Mouse (Mus musculus) heart, postnatal 36 days (tissue): ENCODE results near the gene Rbm6. TPM values are rescaled to one million over a fixed set of nuclear protein-coding genes. Genes with fewer than 3 reads are reported as not detected.

Experiments used
- DNase-seq, 2 experiments: peaks; one replicate each; pipeline ENCODE4 v3.0.0; 2021 to 2022
- intact Hi-C: fragments of 180-260 bp; cut with DNase I; formaldehyde crosslinking; loops from one replicate; pipeline ENCODE4 v1.15.1; 2025
- total RNA-seq, 2 experiments: library from RNA; stranded (reverse); gene quantifications; 2 replicates each; pipeline ENCODE4 v1.2.3; 2021

The Rbm6 gene
- total RNA-seq, 2 experiments from 2014 or later, result 29.0 to 30.7 TPM

GRCm38 (mm10) chr9:107769445-107770000 is 103.5 kb downstream of the Rbm6 start:
- DNase-seq, result no peak
- intact Hi-C loops, result no loop called here

GRCm38 (mm10) chr9:107768851-107769250 is 104.2 kb downstream of the Rbm6 start:
- intact Hi-C loops, result no loop called here
- peak in 1 of 2 experiments; percentile 10 for DNase-seq

- DNase-seq, result no peak
- intact Hi-C loops, result no loop called here
Observed at GRCm38 (mm10) chr9:107759593-107759992, 113.4 kb downstream of the Rbm6 start.

GRCm38 (mm10) chr9:107750378-107750777 is 122.7 kb downstream of the Rbm6 start:
- intact Hi-C loops, result no loop called here
- DNase-seq, result no peak

- DNase-seq, result no peak
- intact Hi-C loops, result no loop called here
Observed at GRCm38 (mm10) chr9:107748063-107748462, 125.0 kb downstream of the Rbm6 start.

GRCm38 (mm10) chr9:107747310-107747709 is 125.7 kb downstream of the Rbm6 start:
- intact Hi-C loops, result no loop called here
- DNase-seq, result no peak

GRCm38 (mm10) chr9:107746679-107747078 is 126.4 kb downstream of the Rbm6 start:
- intact Hi-C loops, result no loop called here
- DNase-seq, result no peak

GRCm38 (mm10) chr9:107744061-107744460 is 129.0 kb downstream of the Rbm6 start:
- DNase-seq, result no peak
- intact Hi-C loops, result no loop called here

GRCm38 (mm10) chr9:107738841-107739202 is 134.2 kb downstream of the Rbm6 start:
- intact Hi-C loops, result loop anchor here (1.0 to 5.0 kb wide), 5 partner anchors 29 to 137 kb away; partner anchors contain the start of gene Sema3f
- DNase-seq, result peak in 1 of 2 experiments; percentile 25

GRCm38 (mm10) chr9:107738020-107738840 is 134.8 kb downstream of the Rbm6 start:
- intact Hi-C loops, result loop anchor here (1.0 to 5.0 kb wide), 5 partner anchors 28 to 136 kb away; partner anchors contain the start of gene Sema3f
- peak; percentile 87 to 92 for DNase-seq

- intact Hi-C loops, result loop anchor here (5.0 kb wide), 1 partner anchor 134 kb away; no protein-coding TSS in a partner anchor
- no peak for DNase-seq
Observed at GRCm38 (mm10) chr9:107736185-107736485, 136.9 kb downstream of the Rbm6 start.

- no peak for DNase-seq
- intact Hi-C loops, result loop anchor here (5.0 kb wide), 1 partner anchor 133 kb away; no protein-coding TSS in a partner anchor
Observed at GRCm38 (mm10) chr9:107735356-107736184, 137.5 kb downstream of the Rbm6 start.

GRCm38 (mm10) chr9:107734567-107734971 is 138.5 kb downstream of the Rbm6 start:
- intact Hi-C loops, result no loop called here
- no peak for DNase-seq

- intact Hi-C loops, result no loop called here
- no peak for DNase-seq
Observed at GRCm38 (mm10) chr9:107729709-107730108, 143.3 kb downstream of the Rbm6 start.

- no peak for DNase-seq
- intact Hi-C loops, result no loop called here
Observed at GRCm38 (mm10) chr9:107728919-107729670, 143.9 kb downstream of the Rbm6 start.

GRCm38 (mm10) chr9:107727041-107727440 is 146.0 kb downstream of the Rbm6 start:
- intact Hi-C loops, result no loop called here
- no peak for DNase-seq

GRCm38 (mm10) chr9:107724796-107725195 is 148.2 kb downstream of the Rbm6 start:
- DNase-seq, result no peak
- intact Hi-C loops, result no loop called here

- intact Hi-C loops, result no loop called here
- peak; percentile 54 to 59 for DNase-seq
Observed at GRCm38 (mm10) chr9:107723794-107724531, 149.1 kb downstream of the Rbm6 start.
